Mouse (Mus musculus) spleen, postnatal 36 days (tissue): ENCODE data around the gene Farsa.

Source experiments
- DNase-seq, 2 experiments: peaks; one replicate each; pipeline ENCODE4 v3.0.0; 2022; ENCODE audit warnings: low spot score in 2 of 2, mixed read lengths in 1 of 2

The Farsa gene

DNA sequence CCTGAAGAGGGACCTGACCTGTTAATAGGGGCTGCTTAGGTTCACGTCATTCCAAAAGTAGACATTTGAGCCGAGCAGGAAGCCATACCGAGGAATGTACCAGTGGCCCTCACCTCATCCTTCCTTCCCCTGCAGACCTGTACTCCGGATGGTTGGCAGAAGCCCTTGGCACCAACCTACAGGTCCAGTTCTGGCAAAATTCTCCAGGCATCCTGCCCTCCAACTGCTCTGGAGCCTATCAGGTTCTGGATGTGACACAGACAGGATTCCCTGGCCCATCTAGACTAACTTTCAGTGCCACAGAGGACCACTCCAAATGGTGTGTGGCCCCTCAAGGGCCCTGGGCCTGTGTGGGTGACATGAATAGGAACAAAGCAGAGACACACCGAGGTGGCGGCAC is 53.8 kb downstream of the Farsa start:
- no peak for DNase-seq

DNA sequence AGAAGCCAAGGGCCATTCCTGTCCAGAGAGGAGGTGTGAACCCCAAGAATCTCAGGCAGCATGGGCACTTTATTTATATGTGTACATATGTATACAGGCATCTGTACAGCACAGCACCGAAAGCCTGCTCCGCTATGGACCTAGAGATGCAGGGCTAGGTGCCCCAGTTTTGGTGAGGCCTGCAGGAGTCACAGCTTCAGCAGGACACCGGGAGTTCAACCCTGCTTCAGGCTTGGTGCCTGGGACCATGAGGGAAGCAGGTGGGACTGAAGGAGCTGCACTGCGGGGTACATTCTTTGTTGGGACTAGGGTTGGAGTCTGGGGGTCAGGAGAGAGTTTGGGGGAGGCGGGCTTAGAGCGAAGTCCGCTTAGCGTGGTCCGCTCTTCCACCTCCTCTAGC is 55.1 kb downstream of the Farsa start:
- DNase-seq: no peak

DNA sequence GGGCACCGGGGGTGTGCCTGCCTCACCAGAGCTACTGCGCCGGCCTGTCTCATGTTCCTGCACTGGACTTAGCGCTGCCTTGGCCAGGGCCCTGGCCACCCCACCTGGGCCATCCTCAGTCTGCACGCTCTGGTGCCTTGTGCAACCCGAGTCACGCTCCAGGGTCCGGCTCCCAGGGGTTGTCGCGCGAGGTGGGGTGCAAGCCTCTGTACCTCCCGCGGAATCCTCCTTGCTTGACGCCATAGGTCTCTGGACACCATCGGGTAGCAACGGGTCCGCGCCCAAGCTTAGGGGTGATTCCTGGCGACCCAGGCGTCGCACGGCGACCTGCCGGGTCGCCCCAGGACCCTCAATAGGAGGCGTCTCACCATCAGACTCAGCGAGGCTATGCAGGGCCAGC is 55.6 kb downstream of the Farsa start:
- DNase-seq: peak in 1 of 2 experiments; percentile 11

DNA sequence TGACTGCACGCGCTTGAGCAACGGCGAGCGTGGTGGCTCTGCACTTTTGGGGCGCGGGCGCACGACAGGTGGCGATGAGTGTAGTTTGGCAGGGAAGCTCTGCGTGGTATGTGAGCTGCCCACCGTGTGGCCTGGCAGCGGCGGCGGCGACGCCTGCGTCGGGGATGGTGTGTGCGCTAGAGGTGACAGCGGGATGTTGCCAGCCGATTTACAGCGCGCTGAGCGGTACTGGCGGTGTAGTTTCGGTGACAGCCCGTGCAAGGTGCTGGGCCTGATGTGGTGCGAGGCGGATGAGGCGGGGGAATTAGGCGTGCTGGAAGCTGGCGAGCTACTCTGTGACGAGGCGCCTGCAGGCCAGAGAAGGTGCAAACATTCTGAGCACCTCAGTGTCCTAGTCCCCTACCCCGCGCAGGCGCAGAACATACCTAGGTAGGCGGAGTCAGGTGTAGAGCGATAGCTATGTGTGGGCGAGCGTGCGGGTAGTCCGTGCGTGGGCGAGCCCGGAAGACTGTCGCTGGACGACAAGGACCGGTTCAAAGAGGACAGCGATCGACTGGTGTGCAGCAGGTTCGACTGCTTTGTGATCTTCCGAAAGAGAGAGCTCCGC is 56.2 kb downstream of the Farsa start:
- DNase-seq: peak; percentile 92 to 93

DNA sequence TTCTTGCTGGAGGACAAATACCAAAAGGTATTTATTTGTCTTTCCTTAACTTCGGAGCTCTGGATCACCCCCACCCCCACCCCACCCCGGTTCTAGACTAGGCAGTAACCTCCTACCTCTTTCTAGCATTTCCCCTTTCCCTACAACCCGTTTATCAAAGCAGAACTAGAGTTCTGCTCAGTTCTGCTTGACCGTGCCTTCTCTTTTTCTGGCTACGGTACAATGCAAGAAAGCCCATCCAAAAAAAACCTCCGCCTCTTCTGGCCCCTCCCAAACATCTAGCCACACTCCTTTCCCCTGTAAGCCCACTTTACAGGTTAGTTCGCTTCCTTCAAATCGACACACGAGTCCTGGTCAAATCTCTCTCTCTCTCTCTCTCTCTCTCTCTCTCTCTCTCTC is 56.7 kb downstream of the Farsa start:
- DNase-seq: peak; percentile 60 to 66

DNA sequence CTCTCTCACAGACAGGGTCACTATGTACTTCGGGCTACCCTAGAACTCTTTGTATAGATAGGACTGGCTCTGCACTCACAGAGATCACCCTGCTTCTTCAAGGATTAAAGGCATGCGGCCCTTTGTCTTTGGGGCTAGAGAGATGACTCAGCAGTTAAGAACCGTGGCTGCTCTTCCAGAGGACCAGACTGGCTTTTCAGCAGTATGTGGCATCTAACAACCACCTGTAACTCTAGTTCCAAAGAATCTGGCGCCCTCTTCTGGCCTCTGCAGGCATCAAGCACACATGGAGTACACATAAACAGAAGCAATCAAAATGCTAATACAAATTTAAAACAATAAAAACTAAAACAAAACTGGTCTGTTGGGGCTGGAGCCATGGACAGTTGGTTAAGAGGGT is 57.2 kb downstream of the Farsa start:
- peak; percentile 42 to 62 for DNase-seq

DNA sequence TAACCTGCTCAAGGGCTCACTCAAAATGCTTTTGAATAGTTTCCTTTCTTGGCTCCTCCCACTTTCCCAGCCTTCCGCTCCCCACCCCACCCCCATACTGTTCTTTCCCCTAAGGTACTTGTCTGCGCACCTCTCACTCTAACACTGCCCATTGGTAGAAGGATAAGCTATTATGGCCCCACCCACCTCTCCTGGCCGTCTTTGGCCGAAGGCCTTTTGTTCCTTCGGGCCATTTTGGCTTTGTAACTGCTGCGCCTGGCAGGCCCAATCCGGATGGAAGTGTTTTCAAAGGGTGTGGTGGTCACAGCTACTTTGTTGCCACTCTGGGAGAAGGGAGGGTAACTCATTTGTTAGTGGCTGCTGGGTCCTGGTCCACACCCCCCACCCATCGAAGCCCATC is 58.5 kb downstream of the Farsa start:
- no peak for DNase-seq

DNA sequence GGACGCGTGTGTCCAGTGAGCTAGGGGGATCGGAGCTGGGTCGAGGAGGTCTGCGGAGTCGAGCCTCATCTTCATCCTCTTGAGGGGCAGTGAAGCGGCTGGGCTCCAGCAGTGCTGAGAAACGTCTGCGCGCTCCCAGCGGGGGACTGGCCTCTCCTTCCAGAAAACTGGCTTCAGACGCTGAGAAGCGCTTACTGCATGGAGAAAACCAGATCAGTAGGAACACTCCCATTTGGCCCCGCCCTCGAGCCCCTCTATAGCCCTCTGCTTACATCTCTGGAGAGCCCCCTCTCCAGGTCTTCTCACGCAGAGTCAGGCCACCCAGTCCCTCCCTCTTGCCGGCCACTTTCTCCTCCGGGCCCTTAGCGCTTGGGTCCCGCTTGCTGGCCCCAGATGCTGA is 61.0 kb downstream of the Farsa start:
- no peak for DNase-seq

DNA sequence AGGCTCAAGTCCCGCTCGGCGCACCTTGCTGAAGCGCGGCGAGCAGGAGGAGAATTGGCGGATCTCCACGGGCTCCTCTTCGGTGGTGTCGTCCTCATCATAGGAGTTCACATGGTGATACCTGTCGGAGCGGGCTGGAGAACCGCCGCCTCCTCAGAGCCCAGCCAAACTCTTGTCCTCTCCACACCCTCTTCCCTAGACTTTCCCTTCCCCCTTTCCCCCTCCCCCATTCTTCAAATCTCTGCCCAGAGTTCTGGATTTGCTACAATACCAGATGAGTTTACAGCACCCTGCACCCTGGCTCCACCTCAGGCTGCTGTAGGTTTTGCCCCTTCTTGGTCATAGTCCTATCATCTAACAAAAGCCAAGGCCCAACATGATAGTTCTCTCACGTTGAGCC is 61.9 kb downstream of the Farsa start:
- DNase-seq: no peak
